Mouse (Mus musculus) telencephalon, adult 2 months (tissue): ENCODE results near the gene Aqp12.

ENCODE experiments used
- DNase-seq: peaks from one replicate; pipeline ENCODE4 v3.0.0-alpha.2; 2011; ENCODE audit warnings: low read depth, low spot score

The Aqp12 gene

GRCm38 (mm10) chr1:93014460-93014859 is 8.3 kb downstream of the Aqp12 start:
- DNase-seq = no peak

- DNase-seq = no peak
Observed at GRCm38 (mm10) chr1:93015136-93015535, 9.0 kb downstream of the Aqp12 start.

- DNase-seq = no peak
Observed at GRCm38 (mm10) chr1:93018716-93019115, 12.6 kb downstream of the Aqp12 start.

GRCm38 (mm10) chr1:93020602-93021001 is 14.5 kb downstream of the Aqp12 start:
- no peak for DNase-seq

DNA sequence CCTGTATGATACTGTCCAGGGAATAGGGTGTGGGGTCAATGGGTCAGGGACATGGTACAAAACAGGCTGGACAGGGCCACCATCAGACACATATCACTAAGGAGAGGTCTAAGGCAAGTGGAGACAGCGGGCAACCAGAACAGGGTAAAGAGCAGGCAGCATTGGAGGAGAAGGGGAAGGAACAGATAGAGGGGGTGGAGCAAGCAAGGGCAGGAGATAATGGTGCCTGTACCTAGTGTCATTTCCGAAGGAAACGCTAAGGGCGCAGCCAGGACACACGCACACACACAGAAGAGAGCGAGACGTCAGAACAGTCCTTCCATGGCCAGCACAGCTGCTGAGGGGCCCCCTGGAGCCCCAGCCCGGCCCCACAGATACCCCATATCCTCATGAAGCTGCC is 20.5 kb downstream of the Aqp12 start:
- no peak for DNase-seq

DNA sequence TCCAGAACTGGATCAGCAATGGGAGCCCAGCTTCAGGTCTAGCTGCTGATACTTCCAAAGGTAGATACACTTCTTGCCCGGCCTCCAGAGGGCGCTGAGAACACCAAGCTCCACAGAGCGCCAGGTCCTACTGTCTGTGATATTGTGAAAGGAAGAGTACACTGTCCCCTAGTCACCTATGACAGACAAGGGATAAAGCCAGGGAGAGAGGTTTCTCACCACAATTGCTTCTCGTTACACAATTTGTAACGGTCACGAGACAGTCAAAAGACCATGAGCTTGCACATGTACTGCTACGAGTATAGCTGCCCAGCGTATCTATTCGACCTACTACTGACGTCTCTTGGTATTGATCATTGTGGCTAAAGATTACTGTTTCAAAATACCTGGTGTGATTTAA is 23.3 kb downstream of the Aqp12 start:
- no peak for DNase-seq

DNA sequence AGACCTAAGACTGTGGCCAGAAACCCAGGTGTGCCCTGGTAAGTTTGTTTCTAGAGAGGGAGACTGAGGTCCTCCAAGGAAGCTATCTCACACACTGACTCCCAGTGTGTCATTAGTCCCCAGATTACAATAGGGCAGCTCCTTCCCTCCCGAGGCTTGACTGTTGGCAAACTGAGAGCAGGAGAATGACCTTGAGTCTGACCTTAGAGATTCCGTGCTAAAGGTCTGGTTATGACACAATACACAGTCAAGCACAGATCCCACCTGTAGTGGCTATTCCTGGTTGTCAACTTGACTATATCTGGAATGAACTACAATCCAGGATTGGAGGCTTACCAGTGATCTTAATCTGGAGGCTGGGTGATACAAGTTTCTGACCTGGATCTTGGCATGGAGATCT is 23.9 kb downstream of the Aqp12 start:
- no peak for DNase-seq

- no peak for DNase-seq
Observed at GRCm38 (mm10) chr1:93031199-93031598, 25.1 kb downstream of the Aqp12 start.

DNA sequence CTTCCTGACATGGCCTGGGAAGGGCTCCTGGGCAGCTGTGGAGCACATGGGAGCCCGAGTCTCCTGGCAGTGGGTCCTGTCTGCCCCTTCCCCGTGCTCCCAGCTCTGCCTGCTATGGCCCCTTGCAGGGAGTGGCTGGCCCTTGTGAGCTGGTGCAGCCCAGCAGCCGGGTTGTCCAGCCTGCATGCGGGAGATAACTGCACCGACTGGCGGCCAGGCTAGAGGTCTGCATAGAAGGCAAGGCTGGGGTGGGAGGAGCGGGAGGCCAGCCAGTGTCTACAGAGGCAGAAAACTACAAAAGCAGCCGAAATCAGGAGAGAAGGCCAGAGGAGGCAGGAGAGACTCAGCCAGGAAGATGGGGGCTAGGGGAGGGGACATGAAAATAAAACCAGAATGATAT is 27.9 kb downstream of the Aqp12 start:
- DNase-seq = no peak

GRCm38 (mm10) chr1:93035981-93036380 is 29.8 kb downstream of the Aqp12 start:
- no peak for DNase-seq

DNA sequence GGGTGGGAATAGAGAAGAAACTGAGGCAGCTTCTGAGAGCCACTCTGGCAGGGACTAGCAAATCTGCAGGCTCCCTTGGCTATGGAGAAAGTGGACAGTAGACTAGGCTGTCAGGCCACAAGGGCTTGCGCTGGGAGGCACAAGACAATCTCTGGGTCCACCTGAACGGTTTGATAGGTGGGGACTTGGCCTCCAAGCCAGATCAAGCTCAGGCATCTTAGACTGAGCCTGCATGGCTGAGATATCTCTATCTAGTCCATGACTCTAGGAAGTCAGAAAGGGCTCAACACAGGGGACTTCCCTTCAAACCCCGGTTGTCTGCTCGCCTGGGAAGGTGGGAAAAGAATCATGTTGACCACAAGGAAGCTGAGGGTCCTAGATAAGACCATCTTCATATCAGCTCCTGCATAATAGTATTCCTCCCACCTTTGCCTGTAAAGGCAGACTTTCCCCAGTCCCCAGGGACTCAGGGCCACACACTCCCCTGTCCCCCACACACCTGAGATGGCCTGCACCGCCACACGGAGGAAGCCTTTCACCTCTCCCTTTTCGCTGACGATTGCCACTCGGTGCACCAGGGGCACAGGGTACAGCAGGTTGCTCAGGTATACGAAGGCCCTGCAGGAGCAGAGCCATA is 40.1 kb downstream of the Aqp12 start:
- DNase-seq = no peak

DNA sequence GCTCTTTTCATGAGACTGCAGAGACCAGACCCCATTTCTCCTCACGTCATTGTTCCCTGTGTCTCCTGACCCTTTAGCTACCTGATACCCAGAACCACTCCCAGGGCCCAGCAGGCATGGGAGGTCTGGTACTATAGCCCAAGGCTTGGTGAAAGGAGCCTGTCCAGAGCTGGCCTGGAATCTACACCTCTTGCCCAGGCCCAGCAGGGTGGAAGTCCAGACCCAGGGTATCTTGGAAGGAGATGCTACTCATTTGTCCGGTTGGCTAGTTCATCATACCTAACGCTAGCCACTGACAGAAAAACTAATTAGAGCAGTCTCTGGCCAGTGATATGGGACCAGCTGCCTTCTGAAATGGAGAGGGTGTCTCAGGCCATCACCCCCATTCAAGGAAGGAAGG is 43.9 kb downstream of the Aqp12 start:
- DNase-seq = no peak

GRCm38 (mm10) chr1:93051124-93051833 is 45.1 kb downstream of the Aqp12 start:
- no peak for DNase-seq
